Mouse (Mus musculus): ENCODE data around the gene Rabggta. TPM values are rescaled to one million over a fixed set of nuclear protein-coding genes. Genes with fewer than 3 reads are reported as not detected.

Rabggta gene
- total and polyA plus RNA-seq, 2 experiments from 2014 or later, result 61.9 to 94.5 TPM

- no peaks in the 10 kb centered on the region for H3K9me3 ChIP-seq (ENCODE audit: low read length)
- H3K4me2 ChIP-seq (ENCODE audit: low read depth, low read length, poor library complexity, severe bottlenecking), result no peak overlapping the region
- H3K4me1 ChIP-seq (ENCODE audit: insufficient read depth, low read length), result no peaks in the 10 kb centered on the region
- H3K36me3 ChIP-seq (ENCODE audit: insufficient read depth, low read length), result peaks cover 18% of the 10 kb centered on the region; the same call in 1 of the 2 replicates
- TF ChIP-seq CTCF (IDR thresholded peaks at IDR 0.05), result no peak
- H3K9ac ChIP-seq (replicated peaks; ENCODE audit: low read length, poor library complexity, severe bottlenecking), result no peak overlapping the region
- DNase-seq (ENCODE audit: low spot score), result no peak
- no peak for ATAC-seq (ENCODE audit: low FRiP score)
- no peak overlapping the region for H3K4me3 ChIP-seq (ENCODE audit: low read depth, low read length)
- no peak overlapping the region for H3K27ac ChIP-seq (ENCODE audit: low read depth, low read length)
- 83% methylated on average over 9 of the region's 9 CpGs for WGBS
- H3K27me3 ChIP-seq (ENCODE audit: insufficient read depth, low read length), result peaks cover 2% of the 10 kb centered on the region; the same call in 1 of the 2 replicates
Observed at GRCm38 (mm10) chr14:55737086-55737687, 15.1 kb upstream of the Rabggta start.

GRCm38 (mm10) chr14:55735758-55736157 is 13.7 kb upstream of the Rabggta start:
- Histone ChIP-seq H3K27me3 (ENCODE audit: insufficient read depth, low read length) (peaks cover 2% of the 10 kb centered on the region; the same call in 1 of the 2 replicates), H3K4me2 (ENCODE audit: low read depth, low read length, poor library complexity, severe bottlenecking) (no peak overlapping the region), H3K9ac (replicated peaks; ENCODE audit: low read length, poor library complexity, severe bottlenecking) (no peak overlapping the region), H3K4me1 (ENCODE audit: insufficient read depth, low read length) (no peaks in the 10 kb centered on the region), H3K9me3 (ENCODE audit: low read length) (no peaks in the 10 kb centered on the region), H3K36me3 (ENCODE audit: insufficient read depth, low read length) (peaks cover 14% of the 10 kb centered on the region; the same call in 1 of the 2 replicates), H3K4me3 (ENCODE audit: low read depth, low read length) (no peak overlapping the region), H3K27ac (ENCODE audit: low read depth, low read length) (no peak overlapping the region)
- no peak for ATAC-seq (ENCODE audit: low FRiP score)
- DNase-seq (ENCODE audit: low spot score), result no peak
- 82% methylated on average over 4 of the region's 4 CpGs for WGBS
- TF ChIP-seq CTCF (IDR thresholded peaks at IDR 0.05), result no peak

DNA sequence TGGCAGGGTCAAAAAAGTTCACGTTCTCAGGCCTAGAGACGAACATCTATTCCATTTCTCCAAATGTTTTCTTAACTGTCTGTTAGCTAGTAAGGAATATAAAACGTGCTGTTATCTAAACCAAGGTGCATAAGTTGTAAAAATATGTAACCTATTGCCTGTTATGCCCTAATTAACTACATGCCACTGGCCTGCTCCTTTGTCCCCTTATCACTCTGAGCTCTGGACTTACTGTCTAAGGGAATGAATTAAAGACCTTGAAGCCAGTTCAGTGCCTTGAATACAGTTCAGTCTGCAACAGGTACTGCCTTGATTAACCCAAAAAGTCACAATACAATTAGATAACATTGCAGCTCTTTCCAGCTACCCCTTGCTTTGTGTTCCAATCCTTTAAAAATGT is 13.3 kb upstream of the Rabggta start:
- TF ChIP-seq CTCF (IDR thresholded peaks at IDR 0.05), result no peak
- H3K9ac ChIP-seq (replicated peaks; ENCODE audit: low read length, poor library complexity, severe bottlenecking), result no peak overlapping the region
- H3K36me3 ChIP-seq (ENCODE audit: insufficient read depth, low read length), result peaks cover 14% of the 10 kb centered on the region; the same call in 1 of the 2 replicates
- no peaks in the 10 kb centered on the region for H3K9me3 ChIP-seq (ENCODE audit: low read length)
- ATAC-seq (ENCODE audit: low FRiP score) (no peak), DNase-seq (ENCODE audit: low spot score) (no peak)
- H3K27ac ChIP-seq (ENCODE audit: low read depth, low read length), result no peak overlapping the region
- no peaks in the 10 kb centered on the region for H3K4me1 ChIP-seq (ENCODE audit: insufficient read depth, low read length)
- WGBS, result 75% methylated on average over 3 of the region's 3 CpGs
- H3K4me2 ChIP-seq (ENCODE audit: low read depth, low read length, poor library complexity, severe bottlenecking), result no peak overlapping the region
- no peak overlapping the region for H3K4me3 ChIP-seq (ENCODE audit: low read depth, low read length)
- H3K27me3 ChIP-seq (ENCODE audit: insufficient read depth, low read length), result peaks cover 2% of the 10 kb centered on the region; the same call in 1 of the 2 replicates

GRCm38 (mm10) chr14:55734869-55735268 is 12.8 kb upstream of the Rabggta start:
- peaks cover 14% of the 10 kb centered on the region; the same call in 1 of the 2 replicates for H3K36me3 ChIP-seq (ENCODE audit: insufficient read depth, low read length)
- no peak overlapping the region for H3K4me3 ChIP-seq (ENCODE audit: low read depth, low read length)
- H3K27ac ChIP-seq (ENCODE audit: low read depth, low read length), result no peak overlapping the region
- peaks cover 2% of the 10 kb centered on the region; the same call in 1 of the 2 replicates for H3K27me3 ChIP-seq (ENCODE audit: insufficient read depth, low read length)
- no peaks in the 10 kb centered on the region for H3K4me1 ChIP-seq (ENCODE audit: insufficient read depth, low read length)
- TF ChIP-seq CTCF (IDR thresholded peaks at IDR 0.05), result no peak
- no peak for ATAC-seq (ENCODE audit: low FRiP score)
- no peak overlapping the region for H3K9ac ChIP-seq (replicated peaks; ENCODE audit: low read length, poor library complexity, severe bottlenecking)
- DNase-seq (ENCODE audit: low spot score), result no peak
- WGBS, result 78% methylated on average over 7 of the region's 7 CpGs
- H3K4me2 ChIP-seq (ENCODE audit: low read depth, low read length, poor library complexity, severe bottlenecking), result no peak overlapping the region
- no peaks in the 10 kb centered on the region for H3K9me3 ChIP-seq (ENCODE audit: low read length)

DNA sequence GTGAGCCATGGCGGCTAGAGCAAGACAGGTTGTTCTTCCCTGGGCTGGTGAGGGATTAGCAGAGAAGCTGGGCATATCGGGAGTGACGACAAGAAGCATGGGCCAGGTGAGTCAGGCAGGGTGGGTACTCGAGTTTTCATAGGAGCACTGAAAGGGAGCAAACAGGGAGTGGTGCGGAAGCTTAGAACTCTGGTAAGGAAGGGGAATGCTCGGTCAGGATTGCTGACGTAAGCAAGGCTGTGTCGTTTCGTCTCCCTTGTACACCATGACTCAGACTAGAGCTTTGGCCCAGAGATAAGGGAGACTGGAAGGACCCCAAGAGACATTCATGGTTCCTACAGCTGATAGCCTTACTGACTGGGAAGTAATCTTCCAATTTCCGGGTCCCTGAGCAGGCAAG is 11.8 kb upstream of the Rabggta start:
- Histone ChIP-seq H3K9ac (replicated peaks; ENCODE audit: low read length, poor library complexity, severe bottlenecking) (no peak overlapping the region), H3K9me3 (ENCODE audit: low read length) (no peaks in the 10 kb centered on the region), H3K36me3 (ENCODE audit: insufficient read depth, low read length) (peaks cover 5% of the 10 kb centered on the region; the same call in 1 of the 2 replicates), H3K4me2 (ENCODE audit: low read depth, low read length, poor library complexity, severe bottlenecking) (no peak overlapping the region), H3K4me3 (ENCODE audit: low read depth, low read length) (no peak overlapping the region), H3K27me3 (ENCODE audit: insufficient read depth, low read length) (peaks cover 2% of the 10 kb centered on the region; the same call in 1 of the 2 replicates), H3K27ac (ENCODE audit: low read depth, low read length) (no peak overlapping the region), H3K4me1 (ENCODE audit: insufficient read depth, low read length) (no peaks in the 10 kb centered on the region)
- no peak for TF ChIP-seq CTCF (IDR thresholded peaks at IDR 0.05)
- ATAC-seq (ENCODE audit: low FRiP score) (no peak), DNase-seq (ENCODE audit: low spot score) (no peak)
- WGBS, result 84% methylated on average over 10 of the region's 10 CpGs

- H3K27ac ChIP-seq (ENCODE audit: low read depth, low read length), result peak overlapping the region; percentile 59; the same call in 1 of the 2 replicates
- 62% methylated on average over 7 of the region's 7 CpGs for WGBS
- TF ChIP-seq CTCF (IDR thresholded peaks at IDR 0.05), result no peak
Observed at GRCm38 (mm10) chr14:55730531-55731032, 8.5 kb upstream of the Rabggta start.

More at GRCm38 (mm10) chr14:55730531-55731032, 8.5 kb upstream of the Rabggta start:
- DNase-seq (ENCODE audit: low spot score) (peak; percentile 87), ATAC-seq (ENCODE audit: low FRiP score) (peak; percentile 62)
- H3K36me3 ChIP-seq (ENCODE audit: insufficient read depth, low read length), result no peaks in the 10 kb centered on the region
- H3K4me3 ChIP-seq (ENCODE audit: low read depth, low read length), result no peak overlapping the region
- no peak overlapping the region for H3K9ac ChIP-seq (replicated peaks; ENCODE audit: low read length, poor library complexity, severe bottlenecking)
- no peaks in the 10 kb centered on the region for H3K9me3 ChIP-seq (ENCODE audit: low read length)
- peaks cover 2% of the 10 kb centered on the region; the same call in 1 of the 2 replicates for H3K27me3 ChIP-seq (ENCODE audit: insufficient read depth, low read length)
- H3K4me1 ChIP-seq (ENCODE audit: insufficient read depth, low read length), result no peaks in the 10 kb centered on the region
- no peak overlapping the region for H3K4me2 ChIP-seq (ENCODE audit: low read depth, low read length, poor library complexity, severe bottlenecking)

All from midbrain, postnatal 0 days (tissue).